Mouse (Mus musculus): ENCODE measurements at regions not wholly inside any gene's neighbourhood (a gene's known extent, or its start where the extent isn't known, plus 50 kb on each side); places are given as distances from the start of the nearest gene placed in this dataset.

DNA sequence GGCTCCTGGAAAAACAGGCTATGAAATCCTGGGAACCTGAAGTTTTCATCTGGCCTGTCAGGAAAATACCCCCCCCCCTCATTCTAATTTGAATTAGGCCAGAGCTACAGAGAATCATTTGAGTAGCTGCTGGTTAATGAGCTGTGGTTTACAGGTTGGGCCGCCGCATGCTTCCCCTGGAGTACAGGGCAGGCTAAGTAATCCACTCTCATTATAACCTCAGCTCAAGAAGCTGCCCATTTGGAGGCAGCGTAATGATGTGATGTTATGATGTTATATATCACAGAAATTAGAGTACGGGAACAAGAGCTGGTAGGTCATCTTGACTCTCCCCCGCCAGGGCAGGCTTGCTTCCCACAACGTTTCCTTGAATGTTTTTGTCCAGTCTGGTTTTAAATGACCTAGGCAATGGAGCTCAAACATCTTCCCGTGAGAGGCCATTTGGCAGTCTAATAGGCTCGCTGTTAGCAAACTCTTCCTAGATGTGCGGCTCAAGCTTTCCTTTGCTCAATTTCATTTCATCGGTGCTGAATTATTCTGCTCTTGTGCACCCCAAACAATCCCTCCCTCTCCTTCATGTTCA is 315.0 kb downstream of the D3Ertd751e start:
- TF ChIP-seq EP300 (IDR thresholded peaks at IDR 0.05; ENCODE audit: low read depth) (no peak), CTCF (IDR thresholded peaks at IDR 0.05; ENCODE audit: low read depth) (no peak)
